Mouse (Mus musculus): ENCODE results near the gene Lrp6.

Lrp6 gene

GRCm38 (mm10) chr6:134431583-134431982 is 135.2 kb downstream of the Lrp6 start:
- no peak for DNase-seq (ENCODE audit: low read depth)

DNA sequence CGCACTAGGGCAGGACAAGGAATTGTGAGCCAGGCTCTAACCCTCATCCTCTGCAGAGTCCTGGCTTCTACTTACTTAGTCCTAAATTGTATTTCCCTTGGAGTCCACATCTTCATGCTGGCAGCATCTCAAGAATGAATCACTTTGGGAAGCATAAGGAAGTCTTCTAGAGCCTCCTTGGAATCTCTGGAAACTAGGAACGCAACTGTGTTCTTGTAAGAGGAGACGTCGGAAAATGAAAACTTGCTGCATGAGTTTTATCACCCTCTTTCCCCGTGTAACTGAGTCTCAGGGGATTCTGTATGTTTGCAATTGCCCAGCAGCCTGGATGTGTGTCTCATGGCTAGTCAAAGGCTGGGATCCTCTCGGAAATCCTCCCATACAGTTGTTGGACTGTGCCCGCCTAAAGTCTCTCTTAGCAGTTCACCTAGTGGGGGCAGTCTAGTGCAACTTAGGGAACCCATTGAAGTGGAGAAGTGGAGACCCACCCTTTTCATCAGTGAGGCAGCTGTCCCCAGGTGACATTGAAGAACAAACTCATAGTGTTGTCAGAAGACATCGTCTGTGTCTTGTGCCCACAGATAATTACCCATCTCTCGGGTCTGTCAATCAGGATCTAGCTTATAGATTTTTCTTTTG is 136.5 kb downstream of the Lrp6 start:
- peak; percentile 76 for DNase-seq (ENCODE audit: low read depth)

GRCm38 (mm10) chr6:134428455-134428854 is 138.3 kb downstream of the Lrp6 start:
- no peak for DNase-seq (ENCODE audit: low read depth)

DNA sequence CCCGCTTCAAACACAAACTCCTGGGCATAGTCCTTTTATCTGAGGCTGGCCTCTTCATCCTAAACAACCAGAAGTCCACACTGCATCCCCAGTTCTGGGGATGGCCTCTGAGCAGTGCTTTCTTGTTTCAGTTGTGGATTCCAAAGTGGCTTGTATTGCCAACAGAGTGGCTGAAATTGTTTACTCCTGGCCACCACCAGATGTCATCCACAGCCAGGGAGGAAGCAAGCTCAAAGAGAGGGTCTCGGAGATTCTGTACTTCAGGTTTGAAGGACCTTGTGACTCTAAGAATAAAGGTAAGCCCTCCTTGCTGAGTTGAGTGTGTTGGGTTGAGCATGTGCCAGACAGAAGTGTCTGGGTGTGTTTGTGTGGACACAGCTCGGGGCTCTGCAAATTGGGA is 139.6 kb downstream of the Lrp6 start:
- DNase-seq (ENCODE audit: low read depth): peak; percentile 71

- DNase-seq (ENCODE audit: low read depth): peak; percentile 92
These were observed 141.5 kb downstream of the Lrp6 start for GRCm38 (mm10) chr6:134425216-134425717.

DNA sequence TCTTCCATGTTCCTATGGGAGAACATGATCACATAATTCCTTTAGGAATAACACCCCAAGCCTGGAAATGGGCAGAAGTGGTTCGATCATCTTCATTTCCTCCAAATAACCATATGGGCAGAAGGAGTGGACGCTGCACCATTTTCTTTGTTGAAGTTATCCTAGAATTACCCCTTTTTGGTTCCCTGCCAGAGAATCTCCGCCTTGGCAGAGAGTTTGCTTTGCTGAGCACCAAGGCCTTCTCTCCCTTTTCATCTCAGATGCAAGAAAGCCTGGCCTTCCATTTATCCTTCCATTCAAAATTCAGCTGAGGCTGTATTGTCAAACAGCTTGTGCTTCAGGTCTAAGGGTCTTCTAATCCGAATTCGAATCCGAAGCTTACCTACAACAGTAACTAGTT is 144.8 kb downstream of the Lrp6 start:
- DNase-seq (ENCODE audit: low read depth): no peak

GRCm38 (mm10) chr6:134420375-134420774 is 146.4 kb downstream of the Lrp6 start:
- no peak for DNase-seq (ENCODE audit: low read depth)

- DNase-seq (ENCODE audit: low read depth): no peak
These were observed 148.9 kb downstream of the Lrp6 start for GRCm38 (mm10) chr6:134417886-134418285.

GRCm38 (mm10) chr6:134416556-134417105 is 150.1 kb downstream of the Lrp6 start:
- no peak for DNase-seq (ENCODE audit: low read depth)

DNA sequence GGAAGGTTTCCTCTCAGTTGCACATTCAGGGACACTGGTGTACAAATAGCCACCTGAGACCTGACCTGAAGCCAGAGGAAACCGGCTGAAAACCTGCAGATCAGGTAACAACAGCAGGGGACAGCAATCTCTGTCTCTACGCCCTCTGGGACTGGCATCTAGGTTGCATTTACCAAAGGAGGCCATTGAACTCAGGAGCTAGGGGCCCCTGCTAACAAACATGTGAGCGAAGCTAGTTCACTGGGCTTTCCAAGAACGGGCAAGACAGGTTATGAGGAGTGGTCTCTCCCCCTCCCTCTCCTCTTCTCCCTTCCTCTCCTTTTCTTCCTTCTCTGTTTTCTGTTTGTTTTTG is 152.3 kb downstream of the Lrp6 start:
- DNase-seq (ENCODE audit: low read depth): no peak

DNA sequence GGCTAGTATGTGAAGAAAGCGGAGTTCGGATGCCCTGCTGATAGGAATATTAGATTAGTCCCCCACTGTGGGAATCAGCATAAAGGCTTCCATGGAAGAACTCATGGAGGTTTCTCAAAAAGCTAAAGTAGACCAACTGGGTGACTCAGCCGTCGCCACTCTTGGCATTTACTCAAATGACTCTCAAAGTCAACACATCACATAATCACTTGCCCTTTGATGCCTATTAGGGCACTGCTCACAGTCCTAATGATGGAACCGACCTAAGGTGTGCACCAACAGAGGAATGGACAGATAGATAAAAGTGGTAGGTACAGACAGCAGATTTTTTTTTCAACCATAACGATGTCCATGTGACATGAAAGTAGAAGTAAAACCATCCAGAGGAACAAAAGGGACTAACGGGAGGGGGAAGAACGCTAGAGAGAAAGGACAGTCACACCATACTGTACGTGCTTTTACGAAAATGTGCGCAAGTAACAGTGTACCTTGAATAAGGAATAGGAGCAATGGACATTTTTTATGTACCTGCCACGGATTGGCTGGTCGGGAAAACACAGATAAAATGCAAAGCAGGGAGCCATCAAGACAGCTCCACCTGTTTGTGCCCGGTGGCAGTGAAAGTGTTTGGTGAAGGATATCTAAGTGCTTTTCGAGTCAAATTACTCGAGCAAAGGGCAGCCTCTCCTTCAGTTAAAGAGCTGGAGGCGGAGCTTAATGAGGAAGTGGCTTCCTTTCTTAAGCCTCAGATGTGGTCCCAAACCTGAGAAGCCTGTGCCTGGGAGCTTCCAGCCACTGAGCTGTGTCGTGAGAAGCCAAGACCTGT is 152.8 kb downstream of the Lrp6 start:
- no peak for DNase-seq (ENCODE audit: low read depth)

- DNase-seq (ENCODE audit: low read depth): peak; percentile 64
These were observed 159.5 kb downstream of the Lrp6 start for GRCm38 (mm10) chr6:134407226-134407625.

DNA sequence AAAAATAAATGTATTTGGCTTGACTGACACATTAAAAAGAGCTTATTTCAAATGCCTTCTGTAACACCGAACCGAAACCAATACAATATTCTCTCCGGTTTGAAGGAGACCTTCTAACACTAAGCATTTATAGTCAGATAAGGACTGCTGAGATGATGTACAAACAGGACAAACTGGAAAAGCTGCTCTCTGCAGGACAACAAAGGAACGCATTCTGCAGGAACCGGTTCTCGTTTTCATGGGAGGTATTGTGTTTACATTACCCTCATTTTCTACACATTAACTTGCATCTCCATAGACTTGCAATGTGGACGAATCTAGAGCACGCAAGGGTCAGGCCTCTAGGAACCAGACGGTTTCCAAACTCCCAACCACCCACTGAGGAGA is 163.1 kb downstream of the Lrp6 start:
- no peak for DNase-seq (ENCODE audit: low read depth)

- peak; percentile 80 for DNase-seq (ENCODE audit: low read depth)
These were observed 163.7 kb downstream of the Lrp6 start for GRCm38 (mm10) chr6:134402914-134403683.

Data from NIH3T3 (cell line).